Mouse (Mus musculus) inflammation-experienced regulatory T-cells, adult 16 weeks (primary cell): Measurements from ENCODE around the gene Nutf2. TPM values are rescaled to one million over a fixed set of nuclear protein-coding genes. Genes with fewer than 3 reads are reported as not detected.

ENCODE experiments used
- polyA plus RNA-seq: library from polyadenylated mRNA; unstranded; fragments of 100-300 nt; shearing (Covaris generic); gene quantifications from one replicate; pipeline ENCODE4 v1.2.1, GENCODE M21; 2017

Nutf2 gene
- 11.7 TPM for polyA plus RNA-seq

DNA sequence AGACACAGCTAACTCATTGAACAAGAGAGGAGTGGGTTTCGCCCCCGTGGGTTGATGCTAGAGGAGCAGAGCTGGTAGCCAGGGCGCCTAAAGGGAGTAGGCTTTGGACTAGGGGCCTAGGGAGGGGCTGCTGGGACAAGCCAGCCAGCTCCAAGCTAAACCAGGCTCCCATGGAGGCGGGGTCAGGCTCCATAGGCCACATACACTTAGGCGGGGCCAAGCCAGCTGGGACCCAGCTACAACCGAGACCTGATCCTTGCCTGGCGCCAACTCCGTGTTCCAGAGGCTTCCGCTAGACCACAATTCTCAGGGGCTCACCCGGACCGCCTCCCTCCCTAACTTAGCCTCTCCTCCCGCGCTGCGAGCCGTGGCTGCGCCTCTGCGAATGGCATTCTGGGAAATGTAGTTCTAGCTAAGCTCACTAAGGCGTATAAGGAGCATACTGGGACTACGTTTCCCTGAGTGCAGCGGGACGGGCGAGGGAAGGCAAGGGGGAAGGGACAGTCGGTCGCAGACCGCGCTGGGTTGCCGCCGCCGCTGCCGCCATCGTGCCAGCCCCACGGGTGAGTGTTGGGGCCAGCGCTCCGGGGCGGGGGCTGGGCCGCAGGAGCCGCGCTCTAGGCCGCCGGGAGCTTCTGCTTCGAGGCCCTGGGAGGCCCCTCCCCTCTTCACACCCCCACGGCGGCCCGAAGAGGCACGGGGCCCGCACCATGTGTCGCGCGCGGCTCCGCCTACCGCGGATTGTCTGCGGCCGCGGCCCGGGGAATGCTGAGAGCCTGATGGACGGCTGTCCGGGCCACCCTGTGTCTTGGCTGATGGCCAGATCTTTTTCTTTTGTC, at the start of gene Nutf2:
TSS of gene Nutf2 (plus strand) at position 438 of the 839 bp plus-strand sequence.

DNA sequence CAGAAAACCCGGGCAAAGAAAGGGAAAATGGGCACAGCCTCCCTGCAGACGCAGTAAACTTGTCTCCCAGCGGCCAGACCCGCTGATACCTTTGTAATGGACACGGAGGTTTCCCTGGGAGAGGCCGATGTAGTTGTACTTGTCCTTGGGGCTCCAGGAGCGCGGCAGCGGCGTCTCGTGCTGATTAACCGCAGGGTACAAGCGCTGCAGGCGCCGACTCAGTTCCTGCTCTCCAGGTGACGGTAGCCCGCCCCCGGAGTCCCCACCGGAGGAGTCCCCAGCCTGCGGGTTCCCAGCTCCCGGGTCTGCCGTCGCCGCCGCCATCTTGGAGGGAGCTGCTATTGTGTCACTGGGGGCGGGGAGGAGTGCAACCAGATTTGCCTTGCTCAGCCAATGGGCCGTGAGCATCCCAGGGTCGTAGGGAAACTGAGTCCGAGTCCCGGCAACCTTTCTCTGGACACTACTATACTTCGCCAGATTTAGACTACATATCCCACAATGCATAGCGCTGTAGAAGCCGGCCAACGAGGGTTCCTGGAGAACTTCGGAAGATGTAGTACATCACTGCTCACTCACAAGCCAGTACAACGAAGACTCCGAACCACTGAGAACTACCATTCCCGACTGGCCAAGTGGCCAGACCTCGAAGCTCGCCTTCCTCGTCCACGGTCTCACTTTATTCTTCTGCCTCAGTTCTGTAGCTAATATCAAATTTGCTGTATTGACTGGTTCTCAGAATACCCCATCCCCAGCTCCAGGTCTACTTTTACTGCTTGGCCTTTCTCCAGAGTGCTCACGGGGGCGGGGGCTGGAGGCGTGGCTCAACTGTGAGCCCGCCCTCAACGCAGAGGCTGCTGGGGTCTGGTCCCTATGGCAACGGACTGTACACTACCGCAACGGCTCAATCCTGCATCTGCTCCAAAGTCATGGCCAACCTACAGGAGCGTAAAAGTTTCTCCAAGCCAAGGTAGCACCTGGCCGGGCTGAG, 33.2 kb upstream of the Nutf2 start, which contains the start of the genes Ranbp10 and Tsnaxip1:
TSS of gene Ranbp10 (minus strand) at position 490 of the 988 bp plus-strand sequence.
TSS of gene Tsnaxip1 (plus strand) at position 871 of the 988 bp plus-strand sequence.

DNA sequence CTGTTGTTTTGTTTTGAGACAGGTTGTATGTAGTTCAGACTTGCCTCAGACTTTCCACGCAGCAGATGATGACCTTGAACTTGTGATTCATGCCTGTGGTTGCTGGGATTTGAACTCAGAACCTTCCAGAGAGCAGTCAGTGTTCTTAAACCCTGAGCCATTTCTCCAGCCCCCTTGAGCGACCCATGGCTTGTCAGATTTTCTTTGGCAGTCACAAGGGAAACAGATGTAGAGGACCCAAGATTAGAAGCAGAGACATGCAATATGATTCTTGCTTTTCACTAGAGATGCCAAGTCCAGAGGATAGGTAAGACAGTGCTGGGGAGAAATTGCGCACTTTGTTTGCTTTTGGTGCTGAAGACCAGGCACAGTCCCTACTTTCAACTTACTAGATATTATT, 7.2 kb upstream of the Nutf2 start, which contains the start of gene Cenpt:
TSS of gene Cenpt (minus strand) at position 101 of the 400 bp plus-strand sequence.

DNA sequence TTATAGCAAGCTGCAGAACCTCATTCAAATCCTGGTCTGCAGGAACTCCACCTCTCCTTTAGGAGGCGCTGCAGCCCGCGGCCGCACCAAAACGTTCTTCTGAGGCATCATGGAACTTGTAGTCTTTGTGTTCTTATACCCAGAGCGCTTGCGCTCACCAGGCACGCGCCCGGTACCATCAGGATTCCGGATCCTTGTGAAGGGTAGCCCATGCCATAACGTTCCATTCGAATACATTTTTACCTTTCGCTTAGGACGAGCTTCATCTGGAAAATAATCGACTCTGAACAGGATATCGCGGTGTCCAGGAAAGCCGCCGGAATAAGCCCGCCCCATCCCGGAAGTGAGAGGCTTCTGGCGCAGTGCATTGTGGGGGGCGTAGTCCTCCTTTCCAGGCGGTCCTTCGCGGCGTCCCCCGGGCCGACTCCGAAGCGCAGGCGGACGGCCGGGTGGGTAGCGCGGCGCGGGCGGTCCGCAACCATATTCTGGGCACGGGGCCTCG, 5.6 kb upstream of the Nutf2 start, which contains the start of gene Thap11:
TSS of gene Thap11 (plus strand) at position 418 of the 502 bp plus-strand sequence.

DNA sequence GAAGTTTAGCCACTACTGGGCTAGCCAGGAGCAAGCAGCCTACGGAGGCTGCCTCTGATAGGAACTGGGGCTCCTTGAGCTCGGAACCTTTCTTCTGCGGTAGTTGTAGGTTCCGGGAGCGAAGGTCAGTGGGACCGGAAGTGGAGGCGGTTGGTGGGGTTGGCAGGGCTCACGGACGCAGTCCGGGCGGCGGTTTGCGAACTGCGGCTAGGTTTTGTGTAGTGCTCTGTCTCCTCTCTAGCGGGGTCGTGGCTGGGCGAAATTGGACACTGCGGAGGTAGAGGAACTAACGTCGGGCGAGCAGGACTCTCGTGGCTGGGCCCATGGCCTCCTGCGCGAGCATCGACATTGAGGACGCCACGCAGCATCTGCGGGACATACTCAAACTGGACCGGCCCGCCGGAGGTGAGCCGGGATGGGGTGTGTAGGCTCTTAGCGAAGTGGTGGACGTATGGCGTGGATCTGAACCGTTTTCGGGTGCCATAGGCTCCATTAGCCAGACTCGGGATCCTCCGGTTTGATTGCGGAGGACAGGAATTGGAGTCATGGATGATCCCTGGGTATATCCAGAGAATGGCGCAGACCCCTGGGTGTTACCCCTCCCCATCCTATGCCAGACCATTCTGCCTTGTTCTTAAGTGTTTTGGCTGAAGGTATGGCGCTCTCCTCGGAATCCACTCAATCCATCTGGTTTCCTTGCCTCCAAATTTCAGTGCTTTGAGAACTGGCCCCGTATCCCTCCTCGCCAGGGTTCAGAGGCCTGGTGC, 20.6 kb downstream of the Nutf2 start, which contains the start of gene Edc4:
TSS of gene Edc4 (plus strand) at position 128 of the 767 bp plus-strand sequence.

DNA sequence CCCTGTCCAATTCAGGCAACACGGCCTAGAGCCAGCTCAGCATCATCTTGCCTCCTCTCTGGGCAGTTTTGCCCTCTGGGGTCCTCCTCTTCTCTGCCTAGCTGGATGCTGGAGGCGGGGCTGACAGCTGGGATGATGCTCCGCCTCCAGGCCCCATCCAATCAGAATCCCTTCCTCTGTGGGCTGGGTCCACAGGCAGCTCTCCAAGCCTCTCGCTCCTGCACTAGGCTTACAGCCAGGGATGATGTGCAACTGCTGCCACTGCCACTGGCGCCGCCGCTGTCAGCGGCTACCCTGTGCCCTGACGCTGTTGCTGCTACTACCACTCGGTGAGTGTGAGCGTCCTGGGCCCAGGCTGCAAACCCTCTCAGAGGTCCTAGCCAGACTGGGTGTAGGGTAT, 33.0 kb downstream of the Nutf2 start, which contains the start of gene Nrn1l:
TSS of gene Nrn1l (plus strand) at position 229 of the 400 bp plus-strand sequence.

DNA sequence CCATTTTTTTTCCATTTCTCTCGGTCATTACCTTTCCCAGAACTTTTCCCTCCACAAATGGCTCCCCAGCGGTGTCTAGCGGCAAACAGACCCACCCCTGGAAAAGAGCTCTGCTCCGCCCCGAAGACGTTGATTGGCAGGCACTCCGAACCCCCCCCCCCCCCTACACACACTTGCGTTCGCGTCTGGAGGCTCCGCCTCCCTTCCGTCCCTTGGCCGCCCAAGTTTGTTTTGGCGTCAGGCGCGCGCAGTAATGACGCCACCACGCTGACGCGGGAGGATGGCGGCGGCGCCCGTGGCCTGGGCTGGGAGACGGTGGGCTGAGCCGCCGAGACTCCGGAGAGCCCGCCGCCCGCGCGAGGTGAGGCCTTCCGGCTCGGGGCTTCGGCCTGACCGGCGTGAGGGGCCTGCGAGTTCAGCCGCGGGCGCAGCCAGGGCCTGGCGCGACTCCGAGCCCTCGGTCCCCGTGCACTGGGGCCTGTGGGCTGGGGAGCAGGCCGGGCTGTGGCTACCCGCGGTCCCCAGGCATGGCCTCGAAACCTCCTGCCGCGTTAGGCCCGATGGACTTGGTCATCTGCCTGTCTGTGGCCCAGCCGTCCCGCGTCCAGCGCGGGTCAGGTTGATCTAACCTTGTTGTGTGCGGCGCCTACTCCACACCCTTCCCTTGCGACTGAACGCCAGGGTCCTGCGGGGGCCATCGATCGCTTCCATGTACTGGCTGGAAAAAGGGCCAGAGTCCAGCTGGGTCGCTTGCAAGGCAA, 40.0 kb downstream of the Nutf2 start, which contains the start of gene Pskh1:
TSS of gene Pskh1 (plus strand) at position 262 of the 761 bp plus-strand sequence.

Other genes with a start within 250 kb of the Nutf2 start
- gene Ctcf, start 224.0 kb upstream of the Nutf2 start, polyA plus RNA-seq: 40.7 TPM
- gene Agrp, start 223.2 kb upstream of the Nutf2 start, polyA plus RNA-seq: 1.6 TPM
- gene Carmil2, start 174.3 kb upstream of the Nutf2 start, polyA plus RNA-seq: 25.6 TPM
- 92.3 TPM for gene Acd, start 159.5 kb upstream of the Nutf2 start, polyA plus RNA-seq
- 12.3 TPM for gene Pard6a, start 159.4 kb upstream of the Nutf2 start, polyA plus RNA-seq
- gene 4933405L10Rik, start 152.9 kb upstream of the Nutf2 start, polyA plus RNA-seq: 0.35 TPM
- 3.7 TPM for gene Enkd1, start 152.4 kb upstream of the Nutf2 start, polyA plus RNA-seq
- gene Gfod2, start 101.9 kb upstream of the Nutf2 start, polyA plus RNA-seq: 6.3 TPM
- 27.8 TPM for gene Ranbp10, start 33.2 kb upstream of the Nutf2 start, polyA plus RNA-seq
- gene Tsnaxip1, start 32.8 kb upstream of the Nutf2 start, polyA plus RNA-seq: not detected
- gene Cenpt, start 7.3 kb upstream of the Nutf2 start, polyA plus RNA-seq: 18.1 TPM
- 17.4 TPM for gene Thap11, start 5.4 kb upstream of the Nutf2 start, polyA plus RNA-seq
- 120 TPM for gene Edc4, start 20.3 kb downstream of the Nutf2 start, polyA plus RNA-seq
- gene Nrn1l, start 33.0 kb downstream of the Nutf2 start, polyA plus RNA-seq: 2.6 TPM
- 38.1 TPM for gene Pskh1, start 39.9 kb downstream of the Nutf2 start, polyA plus RNA-seq
- gene Ctrl, start 73.3 kb downstream of the Nutf2 start, polyA plus RNA-seq: 1.9 TPM
- 505 TPM for gene Psmb10, start 77.9 kb downstream of the Nutf2 start, polyA plus RNA-seq
- 0.59 TPM for gene Lcat, start 82.8 kb downstream of the Nutf2 start, polyA plus RNA-seq
- gene Slc12a4, start 105.5 kb downstream of the Nutf2 start, polyA plus RNA-seq: 20.9 TPM
- not detected for gene Dpep3, start 118.8 kb downstream of the Nutf2 start, polyA plus RNA-seq
- gene Dus2, start 130.8 kb downstream of the Nutf2 start, polyA plus RNA-seq: 31.4 TPM
- 0.43 TPM for gene Dpep2nb, start 145.4 kb downstream of the Nutf2 start, polyA plus RNA-seq
- 10.8 TPM for gene Ddx28, start 151.3 kb downstream of the Nutf2 start, polyA plus RNA-seq
- gene Nfatc3, start 198.3 kb downstream of the Nutf2 start, polyA plus RNA-seq: 63.7 TPM